Mouse (Mus musculus) T-helper 17 cell (primary cell): Measurements from ENCODE around the gene Plb1.

Source experiments
- in situ Hi-C, 2 experiments: fragments of 300-600 bp; cut with MboI, MseI; formaldehyde crosslinking; loops; 1 replicate in 1 of 2; 2 replicates in 1 of 2; pipeline ENCODE4 v1.15.1; 2025; ENCODE audit warnings: high pct_unique_total_duplicates in 2 of 2

Gene Plb1

GRCm38 (mm10) chr5:32232474-32232873 is at the start of gene Plb1:
Gene Plb1, plus strand, starts transcription at chr5:32232708.
- in situ Hi-C loops: loop anchor here in 1 of 2 experiments (5.0 kb wide), 1 partner anchor 75 kb away; no protein-coding TSS in a partner anchor

- in situ Hi-C loops: no loop called here
These were observed 49.5 kb upstream of the Plb1 start for GRCm38 (mm10) chr5:32182885-32183629.

GRCm38 (mm10) chr5:32187717-32188116 is 44.8 kb upstream of the Plb1 start:
- in situ Hi-C loops: no loop called here

GRCm38 (mm10) chr5:32191259-32191658 is 41.2 kb upstream of the Plb1 start:
- in situ Hi-C loops: loop anchor here in 1 of 2 experiments (5.0 kb wide), 1 partner anchor 139 kb away; no protein-coding TSS in a partner anchor

- in situ Hi-C loops: loop anchor here in 1 of 2 experiments (5.0 kb wide), 1 partner anchor 140 kb away; no protein-coding TSS in a partner anchor
These were observed 40.3 kb upstream of the Plb1 start for GRCm38 (mm10) chr5:32192016-32192845.

GRCm38 (mm10) chr5:32194236-32194635 is 38.3 kb upstream of the Plb1 start:
- in situ Hi-C loops: loop anchor here in 1 of 2 experiments (5.0 kb wide), 1 partner anchor 142 kb away; no protein-coding TSS in a partner anchor

GRCm38 (mm10) chr5:32195857-32196609 is 36.5 kb upstream of the Plb1 start:
- in situ Hi-C loops: loop anchor here (5.0 kb wide), 3 partner anchors 49 to 634 kb away; partner anchors contain the start of genes Babam2 (in 1 of the 2) and Rbks (in 1 of the 2)

- in situ Hi-C loops: loop anchor here (5.0 kb wide), 3 partner anchors 50 to 635 kb away; partner anchors contain the start of genes Babam2 (in 1 of the 2) and Rbks (in 1 of the 2)
These were observed 34.8 kb upstream of the Plb1 start for GRCm38 (mm10) chr5:32197698-32198097.

- in situ Hi-C loops: loop anchor here (5.0 kb wide), 3 partner anchors 52 to 637 kb away; partner anchors contain the start of genes Babam2 (in 1 of the 2) and Rbks (in 1 of the 2)
These were observed 33.4 kb upstream of the Plb1 start for GRCm38 (mm10) chr5:32199136-32199535.

- in situ Hi-C loops: loop anchor here (5.0 kb wide), 3 partner anchors 52 to 637 kb away; partner anchors contain the start of genes Babam2 (in 1 of the 2) and Rbks (in 1 of the 2)
These were observed 32.9 kb upstream of the Plb1 start for GRCm38 (mm10) chr5:32199594-32199993.

GRCm38 (mm10) chr5:32204653-32205052 is 27.9 kb upstream of the Plb1 start:
- in situ Hi-C loops: loop anchor here in 1 of 2 experiments (5.0 kb wide), 1 partner anchor 298 kb away; no protein-coding TSS in a partner anchor

- in situ Hi-C loops: no loop called here
These were observed 25.8 kb upstream of the Plb1 start for GRCm38 (mm10) chr5:32206726-32207125.

- in situ Hi-C loops: no loop called here
These were observed 24.0 kb upstream of the Plb1 start for GRCm38 (mm10) chr5:32208460-32208859.

GRCm38 (mm10) chr5:32211011-32211410 is 21.5 kb upstream of the Plb1 start:
- in situ Hi-C loops: no loop called here

- in situ Hi-C loops: no loop called here
These were observed 18.8 kb upstream of the Plb1 start for GRCm38 (mm10) chr5:32213746-32214145.

- in situ Hi-C loops: loop anchor here in 1 of 2 experiments (5.0 kb wide), 1 partner anchor 292 kb away; no protein-coding TSS in a partner anchor
These were observed 17.0 kb upstream of the Plb1 start for GRCm38 (mm10) chr5:32215510-32215909.

GRCm38 (mm10) chr5:32216465-32216864 is 16.0 kb upstream of the Plb1 start:
- in situ Hi-C loops: loop anchor here in 1 of 2 experiments (5.0 kb wide), 1 partner anchor 291 kb away; no protein-coding TSS in a partner anchor

- in situ Hi-C loops: loop anchor here in 1 of 2 experiments (5.0 kb wide), 1 partner anchor 290 kb away; no protein-coding TSS in a partner anchor
These were observed 15.0 kb upstream of the Plb1 start for GRCm38 (mm10) chr5:32217477-32217876.

GRCm38 (mm10) chr5:32230372-32230771 is 2.1 kb upstream of the Plb1 start:
- in situ Hi-C loops: loop anchor here in 1 of 2 experiments (5.0 kb wide), 1 partner anchor 77 kb away; no protein-coding TSS in a partner anchor

GRCm38 (mm10) chr5:32239337-32239736 is 6.8 kb downstream of the Plb1 start:
- in situ Hi-C loops: loop anchor here in 1 of 2 experiments (5.0 kb wide), 1 partner anchor 268 kb away; no protein-coding TSS in a partner anchor
